Mouse (Mus musculus) CH12.LX (cell line): ENCODE data around the gene Klk1.

Experiments
- CHD1 ChIP-seq: IDR thresholded peaks from 2 replicates; pipeline ENCODE4 v1.6.1; 2012; ENCODE audit warnings: low read depth, low read length, improper control_type of control experiment, inconsistent platforms
- CTCF ChIP-seq, 2 experiments: IDR thresholded peaks in 1 of 2; conservative IDR thresholded peaks in 1 of 2; 2 replicates each; pipeline ENCODE4 v1.5.1; 2011 to 2012; ENCODE audit warnings: low read depth in 2 of 2, low read length in 2 of 2, improper control_type of control experiment in 1 of 2, inconsistent platforms in 1 of 2, mild to moderate bottlenecking in 1 of 2, moderate library complexity in 1 of 2
- MAX ChIP-seq: IDR thresholded peaks from 2 replicates; pipeline ENCODE4 v1.6.1; 2011; ENCODE audit warnings: low read length, improper control_type of control experiment
- MAZ ChIP-seq: IDR thresholded peaks from 2 replicates; pipeline ENCODE4 v1.6.1; 2012; ENCODE audit warnings: low read depth, mild to moderate bottlenecking, inconsistent platforms, low read length, improper control_type of control experiment, moderate library complexity
- PAX5 ChIP-seq: IDR thresholded peaks from 2 replicates; pipeline ENCODE4 v1.6.1; 2012; ENCODE audit warnings: low read length, inconsistent platforms, mixed read lengths
- POLR2A ChIP-seq: IDR thresholded peaks from 2 replicates; pipeline ENCODE4 v1.6.1; 2011; ENCODE audit warnings: low read depth, mild to moderate bottlenecking, improper control_type of control experiment, low read length
- POLR2AphosphoS2 ChIP-seq: IDR thresholded peaks from 2 replicates; pipeline ENCODE4 v1.6.1; 2011; ENCODE audit warnings: low read depth, low read length, improper control_type of control experiment
- RCOR1 ChIP-seq: conservative IDR thresholded peaks from 2 replicates; pipeline ENCODE4 v1.6.1; 2012; ENCODE audit warnings: low read depth, mild to moderate bottlenecking, inconsistent platforms, low read length, improper control_type of control experiment
- TCF12 ChIP-seq: IDR thresholded peaks from 2 replicates; pipeline ENCODE4 v1.6.1; 2014; ENCODE audit warnings: low read depth, mild to moderate bottlenecking, inconsistent platforms, low read length, improper control_type of control experiment
- ZC3H11A ChIP-seq: IDR thresholded peaks from 2 replicates; pipeline ENCODE4 v1.6.1; 2012; ENCODE audit warnings: low read depth, mild to moderate bottlenecking, inconsistent platforms, low read length, improper control_type of control experiment

GRCm38 (mm10) chr7:44225076-44225475 is at the start of gene Klk1:
- TF ChIP-seq TCF12 (no peak), POLR2AphosphoS2 (no peak), CTCF (conservative IDR thresholded peaks at IDR 0.05 in 1 of 2, IDR thresholded peaks at IDR 0.05 in 1 of 2; ENCODE audit: low read depth in 2 of 2, low read length in 2 of 2) (no peak), CHD1 (no peak), POLR2A (no peak), RCOR1 (no peak), PAX5 (no peak), MAX (no peak), ZC3H11A (no peak), MAZ (no peak)
